Mouse (Mus musculus): Measurements from ENCODE around the gene Gmpr2.

Gmpr2 gene

GRCm38 (mm10) chr14:55726261-55726660 lies 54.5 kb downstream of the Gmpr2 start:
- DNase-seq (ENCODE audit: low spot score), result no peak

- no peak for DNase-seq (ENCODE audit: low spot score)
Observed at GRCm38 (mm10) chr14:55727889-55728685, 56.3 kb downstream of the Gmpr2 start.
